Mouse (Mus musculus): ENCODE measurements around the gene Fam98c.
"Not testable (repeated sequence)": the region's sequence is repeated elsewhere in the genome, so short reads cannot be mapped to it uniquely, and the experiment has no call there.

DNA sequence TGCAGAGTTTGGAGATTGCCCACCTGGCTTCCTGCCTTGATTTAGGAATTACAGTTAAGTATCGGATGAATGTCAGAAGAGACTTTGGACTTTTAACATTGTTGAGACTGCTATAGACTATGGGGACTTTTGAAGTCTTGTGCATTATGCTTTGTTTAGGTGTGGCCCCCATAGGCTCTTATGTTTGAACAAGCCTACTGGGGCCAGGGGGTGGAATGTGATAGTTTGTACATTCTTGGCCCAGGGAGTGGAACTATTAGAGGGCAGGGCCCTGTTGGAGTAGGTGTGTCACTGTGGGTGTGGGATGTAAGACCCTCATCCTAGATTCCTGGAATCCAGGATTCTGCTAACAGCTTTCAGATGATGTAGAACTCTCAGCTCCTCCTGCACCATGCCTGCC is 38.2 kb upstream of the Fam98c start:
- TF ChIP-seq CTCF (conservative IDR thresholded peaks at IDR 0.05; ENCODE audit: low read length); POU5F1 (IDR thresholded peaks at IDR 0.05; ENCODE audit: borderline replicate concordance, low read length); NANOG (IDR thresholded peaks at IDR 0.05; ENCODE audit: borderline replicate concordance, low read length): not testable (repeated sequence)
